Mouse (Mus musculus): ENCODE results near the gene Gm49403.
"Not testable (repeated sequence)": the region's sequence is repeated elsewhere in the genome, so short reads cannot be mapped to it uniquely, and the experiment has no call there.

Gene Gm49403

DNA sequence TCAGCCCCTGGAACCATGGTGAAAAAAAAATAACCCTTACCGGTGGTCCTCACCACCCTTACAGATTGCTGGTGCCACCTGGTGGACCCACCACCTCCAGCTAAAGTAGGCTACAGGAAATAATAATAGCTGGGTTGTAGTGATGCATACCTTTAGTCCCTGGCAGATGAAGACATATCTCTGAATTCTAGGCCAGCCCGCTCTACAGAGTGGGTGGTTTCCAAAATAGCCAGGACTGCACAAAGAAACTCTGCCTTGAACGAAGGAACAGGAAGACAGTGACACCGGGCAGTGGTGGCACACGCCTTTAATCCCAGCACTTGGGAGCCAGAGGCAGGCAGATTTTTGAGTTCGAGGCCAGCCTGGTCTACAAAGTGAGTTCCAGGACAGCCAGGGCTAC lies 19.5 kb upstream of the Gm49403 start:
- H3K4me1 ChIP-seq (replicated peaks; ENCODE audit: low read depth, low read length): peaks cover 4% of the 10 kb centered on the region; the same call in 1 of the 2 replicates
- TF ChIP-seq POU5F1 (IDR thresholded peaks at IDR 0.05; ENCODE audit: borderline replicate concordance, low read length) (no peak), CTCF (conservative IDR thresholded peaks at IDR 0.05; ENCODE audit: low read length) (0 out of 2 replicates have a peak, but pooled peaks have one; percentile 9)
- H3K4me3 ChIP-seq (replicated peaks; ENCODE audit: low read length): no peak overlapping the region
- no peaks in the 10 kb centered on the region for H3K27me3 ChIP-seq (ENCODE audit: insufficient read depth, low read length)
- H3K36me3 ChIP-seq (ENCODE audit: insufficient read depth, low read length): no peaks in the 10 kb centered on the region
- no peaks in the 10 kb centered on the region for H3K9me3 ChIP-seq (ENCODE audit: low read length)

DNA sequence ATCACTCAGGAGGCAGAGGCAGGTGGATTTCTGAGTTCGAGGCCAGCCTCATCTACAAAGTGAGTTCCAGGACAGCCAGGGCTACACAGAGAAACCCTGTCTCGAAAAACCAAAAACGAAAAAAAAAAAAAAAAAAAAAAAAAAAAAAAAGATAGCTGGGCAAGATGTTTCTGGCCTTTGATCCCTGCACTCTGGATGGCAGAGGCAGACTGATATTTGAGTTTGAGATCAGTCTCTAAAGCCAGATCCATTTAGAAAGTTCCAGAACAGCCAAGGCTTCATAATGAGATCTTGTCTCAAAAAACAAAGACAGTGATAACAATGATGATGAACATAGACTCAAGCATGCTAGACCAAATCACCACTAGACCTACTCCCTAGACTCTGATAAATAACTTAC lies 13.3 kb upstream of the Gm49403 start:
- H3K9me3 ChIP-seq (ENCODE audit: low read length); H3K27me3 ChIP-seq (ENCODE audit: insufficient read depth, low read length): not testable (repeated sequence)
- peaks cover 45% of the 10 kb centered on the region for H3K4me1 ChIP-seq (replicated peaks; ENCODE audit: low read depth, low read length)
- peak overlapping the region; percentile 100 for H3K4me3 ChIP-seq (replicated peaks; ENCODE audit: low read length)
- H3K36me3 ChIP-seq (ENCODE audit: insufficient read depth, low read length): peaks cover 34% of the 10 kb centered on the region

DNA sequence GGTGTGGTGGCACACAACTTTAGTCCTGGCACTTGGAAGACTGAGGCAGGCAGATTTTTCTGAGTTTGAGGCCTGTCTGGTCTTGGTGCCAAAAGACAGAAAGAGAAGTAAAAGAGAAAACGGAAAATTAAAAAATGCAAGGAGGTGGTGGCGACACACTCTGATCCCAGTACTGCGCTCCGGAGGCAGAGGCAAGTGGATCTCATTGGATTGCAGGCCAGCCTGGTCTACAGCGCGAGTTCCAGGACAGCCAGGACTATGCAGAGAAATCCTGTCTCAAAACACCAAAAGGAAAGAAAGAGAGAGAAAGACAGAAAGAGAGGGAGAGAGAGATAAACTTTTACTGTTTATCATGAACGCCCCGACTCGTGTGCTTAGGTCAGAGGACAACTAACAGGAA lies 12.9 kb upstream of the Gm49403 start:
- Histone ChIP-seq H3K27me3 (ENCODE audit: insufficient read depth, low read length) (no peaks in the 10 kb centered on the region), H3K4me1 (replicated peaks; ENCODE audit: low read depth, low read length) (peaks cover 46% of the 10 kb centered on the region), H3K4me3 (replicated peaks; ENCODE audit: low read length) (peak overlapping the region; percentile 100), H3K9me3 (ENCODE audit: low read length) (no peaks in the 10 kb centered on the region), H3K36me3 (ENCODE audit: insufficient read depth, low read length) (peaks cover 38% of the 10 kb centered on the region)
- TF ChIP-seq CTCF (conservative IDR thresholded peaks at IDR 0.05; ENCODE audit: low read length) (no peak), NANOG (IDR thresholded peaks at IDR 0.05; ENCODE audit: borderline replicate concordance, low read length) (no peak), POU5F1 (IDR thresholded peaks at IDR 0.05; ENCODE audit: borderline replicate concordance, low read length) (no peak)

DNA sequence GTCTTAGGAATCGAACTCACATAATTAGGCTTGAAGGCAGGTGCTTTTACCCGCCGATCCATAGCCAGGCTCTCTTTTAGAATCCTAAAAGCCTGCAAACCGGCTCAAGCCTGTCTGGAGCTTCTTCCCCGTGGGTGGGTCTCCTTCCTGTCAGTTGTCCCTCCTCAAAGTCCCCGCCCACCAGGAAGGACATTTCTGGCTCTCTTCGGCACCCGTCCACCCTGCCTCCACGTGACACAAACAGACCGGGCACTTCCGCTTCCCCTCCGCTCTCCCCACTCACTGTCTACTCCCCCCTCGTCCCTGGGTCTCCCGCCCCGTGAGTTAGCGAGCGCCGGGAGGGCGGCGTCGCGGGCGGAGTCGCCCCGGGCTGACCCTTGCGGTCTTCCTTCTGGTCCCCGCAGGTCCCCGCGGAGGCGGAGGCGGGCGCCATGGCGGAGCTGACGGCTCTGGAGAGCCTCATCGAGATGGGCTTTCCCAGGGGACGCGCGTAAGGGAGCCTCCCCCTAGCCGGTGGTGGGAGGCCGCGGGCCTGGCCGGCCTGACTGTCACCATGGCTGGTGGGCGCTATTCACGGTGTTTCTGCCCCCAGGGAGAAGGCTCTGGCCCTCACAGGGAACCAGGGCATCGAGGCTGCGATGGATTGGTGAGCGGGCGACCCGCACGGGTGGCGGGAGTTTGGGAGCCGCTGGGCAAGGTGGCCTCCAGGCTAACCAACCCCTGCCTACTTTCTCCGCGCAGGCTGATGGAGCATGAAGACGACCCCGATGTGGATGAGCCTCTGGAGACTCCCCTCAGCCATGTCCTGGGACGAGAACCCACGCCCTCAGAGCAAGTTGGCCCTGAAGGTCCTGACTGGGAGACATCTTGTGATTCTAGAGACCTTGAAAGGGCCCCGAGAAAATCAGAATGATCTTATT lies 12.2 kb upstream of the Gm49403 start, which contains the start of gene Ubxn1:
TSS of gene Ubxn1 (plus strand) at position 230 of the 920 bp plus-strand sequence.
- peaks cover 46% of the 10 kb centered on the region for H3K4me1 ChIP-seq (replicated peaks; ENCODE audit: low read depth, low read length)
- H3K9me3 ChIP-seq (ENCODE audit: low read length): no peaks in the 10 kb centered on the region
- peak within 1 kb of the TSS; percentile 100 for H3K4me3 ChIP-seq (replicated peaks; ENCODE audit: low read length)
- peaks cover 45% of the 10 kb centered on the region for H3K36me3 ChIP-seq (ENCODE audit: insufficient read depth, low read length)
- no peak for TF ChIP-seq POU5F1 (IDR thresholded peaks at IDR 0.05; ENCODE audit: borderline replicate concordance, low read length)
- no peak for TF ChIP-seq NANOG (IDR thresholded peaks at IDR 0.05; ENCODE audit: borderline replicate concordance, low read length)
- no peaks in the 10 kb centered on the region for H3K27me3 ChIP-seq (ENCODE audit: insufficient read depth, low read length)

GRCm38 (mm10) chr19:8872266-8872840 lies 11.4 kb upstream of the Gm49403 start:
- Histone ChIP-seq H3K9me3 (ENCODE audit: low read length) (no peaks in the 10 kb centered on the region), H3K27me3 (ENCODE audit: insufficient read depth, low read length) (no peaks in the 10 kb centered on the region), H3K4me3 (replicated peaks; ENCODE audit: low read length) (peak overlapping the region; percentile 100), H3K36me3 (ENCODE audit: insufficient read depth, low read length) (peaks cover 53% of the 10 kb centered on the region), H3K4me1 (replicated peaks; ENCODE audit: low read depth, low read length) (peaks cover 46% of the 10 kb centered on the region)
- no peak for TF ChIP-seq POU5F1 (IDR thresholded peaks at IDR 0.05; ENCODE audit: borderline replicate concordance, low read length)
- no peak for TF ChIP-seq CTCF (conservative IDR thresholded peaks at IDR 0.05; ENCODE audit: low read length)
- no peak for TF ChIP-seq NANOG (IDR thresholded peaks at IDR 0.05; ENCODE audit: borderline replicate concordance, low read length)

GRCm38 (mm10) chr19:8875031-8875430 lies 8.7 kb upstream of the Gm49403 start:
- H3K4me3 ChIP-seq (replicated peaks; ENCODE audit: low read length): no peak overlapping the region
- H3K4me1 ChIP-seq (replicated peaks; ENCODE audit: low read depth, low read length): peaks cover 52% of the 10 kb centered on the region
- H3K9me3 ChIP-seq (ENCODE audit: low read length): no peaks in the 10 kb centered on the region
- peaks cover 80% of the 10 kb centered on the region for H3K36me3 ChIP-seq (ENCODE audit: insufficient read depth, low read length)
- H3K27me3 ChIP-seq (ENCODE audit: insufficient read depth, low read length): no peaks in the 10 kb centered on the region
- TF ChIP-seq POU5F1 (IDR thresholded peaks at IDR 0.05; ENCODE audit: borderline replicate concordance, low read length) (no peak), CTCF (conservative IDR thresholded peaks at IDR 0.05; ENCODE audit: low read length) (no peak), NANOG (IDR thresholded peaks at IDR 0.05; ENCODE audit: borderline replicate concordance, low read length) (no peak)

DNA sequence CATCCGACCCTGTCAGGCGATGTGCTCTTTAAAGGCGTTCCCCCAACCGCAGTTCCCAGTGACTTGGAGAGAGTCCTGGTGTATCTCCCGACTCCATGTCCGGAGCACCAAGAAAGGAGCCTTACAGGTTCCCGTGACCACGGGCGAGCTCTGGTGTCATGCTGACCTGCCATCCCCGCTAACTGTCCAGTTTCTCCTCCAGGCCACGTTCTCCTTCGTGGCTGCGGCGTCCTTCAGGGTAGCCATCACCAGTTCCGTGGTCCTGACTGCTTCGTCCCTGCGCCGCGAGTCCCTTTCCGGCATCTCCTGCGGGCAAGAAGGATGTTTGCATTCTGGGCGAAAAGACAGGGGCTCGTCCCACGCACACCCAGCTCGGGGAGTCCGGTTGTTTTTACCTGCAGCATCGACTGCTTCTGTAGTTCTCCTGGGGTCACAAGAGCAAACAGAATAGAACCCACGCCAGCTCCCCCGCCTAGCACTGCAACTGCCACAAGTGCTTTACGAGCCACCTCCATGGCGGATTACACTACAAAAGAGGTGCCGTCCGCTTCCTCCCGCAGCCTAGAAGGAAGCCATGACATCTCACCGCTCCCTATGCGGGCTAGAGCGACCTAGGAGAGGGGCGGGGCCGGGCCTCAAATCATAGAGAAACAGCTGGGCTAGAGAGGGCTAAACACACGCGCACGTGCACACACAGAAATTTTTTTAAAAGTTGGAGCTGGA lies 3.3 kb upstream of the Gm49403 start, which contains the start of gene Uqcc3:
TSS of gene Uqcc3 (minus strand) at position 613 of the 723 bp plus-strand sequence.
- peak within 1 kb of the TSS; percentile 93 for H3K4me3 ChIP-seq (replicated peaks; ENCODE audit: low read length)
- peaks cover 46% of the 10 kb centered on the region for H3K36me3 ChIP-seq (ENCODE audit: insufficient read depth, low read length)
- TF ChIP-seq NANOG (IDR thresholded peaks at IDR 0.05; ENCODE audit: borderline replicate concordance, low read length) (no peak), CTCF (conservative IDR thresholded peaks at IDR 0.05; ENCODE audit: low read length) (no peak), POU5F1 (IDR thresholded peaks at IDR 0.05; ENCODE audit: borderline replicate concordance, low read length) (no peak)

DNA sequence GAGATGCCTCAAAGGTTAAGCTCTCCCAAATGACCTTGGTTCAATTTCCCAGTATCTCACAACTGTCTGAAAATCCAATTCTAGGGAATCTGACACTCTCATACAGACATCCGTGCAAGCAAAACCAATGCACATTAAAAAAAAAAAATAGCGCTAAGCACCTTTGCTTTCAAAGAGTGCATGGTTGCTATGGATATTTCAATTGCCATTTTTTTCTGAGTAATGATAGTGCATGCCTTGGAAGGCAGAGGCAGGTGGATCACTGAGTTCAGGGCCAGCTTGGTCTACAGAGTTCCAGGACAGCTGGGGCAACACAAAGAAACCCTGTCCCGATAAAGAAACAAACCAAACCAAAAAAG lies 2.7 kb upstream of the Gm49403 start:
- TF ChIP-seq POU5F1 (IDR thresholded peaks at IDR 0.05; ENCODE audit: borderline replicate concordance, low read length): no peak
- TF ChIP-seq CTCF (conservative IDR thresholded peaks at IDR 0.05; ENCODE audit: low read length): no peak
- TF ChIP-seq NANOG (IDR thresholded peaks at IDR 0.05; ENCODE audit: borderline replicate concordance, low read length): no peak
- Histone ChIP-seq H3K27me3 (ENCODE audit: insufficient read depth, low read length) (no peaks in the 10 kb centered on the region), H3K36me3 (ENCODE audit: insufficient read depth, low read length) (peaks cover 41% of the 10 kb centered on the region)

More for the DNA sequence above, 3.3 kb upstream of the Gm49403 start, which contains the start of gene Uqcc3:
- Histone ChIP-seq H3K4me1 (replicated peaks; ENCODE audit: low read depth, low read length) (peaks cover 27% of the 10 kb centered on the region), H3K9me3 (ENCODE audit: low read length) (no peaks in the 10 kb centered on the region), H3K27me3 (ENCODE audit: insufficient read depth, low read length) (no peaks in the 10 kb centered on the region)

More for the DNA sequence above, 2.7 kb upstream of the Gm49403 start:
- Histone ChIP-seq H3K4me1 (replicated peaks; ENCODE audit: low read depth, low read length) (peaks cover 32% of the 10 kb centered on the region), H3K4me3 (replicated peaks; ENCODE audit: low read length) (peak overlapping the region; percentile 93), H3K9me3 (ENCODE audit: low read length) (no peaks in the 10 kb centered on the region)
